Mouse (Mus musculus): ENCODE measurements around the gene Cdr2l. TPM values are rescaled to one million over a fixed set of nuclear protein-coding genes. Genes with fewer than 3 reads are reported as not detected.

Gene Cdr2l
- polyA plus RNA-seq, 1 experiment from 2014 or later = 19.8 TPM

- DNase-seq = no peak
- H3K36me3 ChIP-seq (ENCODE audit: insufficient read depth) = peaks cover 43% of the 10 kb centered on the region
- no peak overlapping the region for H3K4me2 ChIP-seq
- no peaks in the 10 kb centered on the region for H3K27me3 ChIP-seq (ENCODE audit: insufficient read depth, low read length)
- no peak for ATAC-seq (ENCODE audit: insufficient read depth)
- no peak for TF ChIP-seq CTCF (IDR thresholded peaks at IDR 0.05; ENCODE audit: low read depth)
- 82% methylated on average over 16 of the region's 16 CpGs for WGBS
- H3K4me3 ChIP-seq (ENCODE audit: low read depth, low read length) = no peak overlapping the region
- no peaks in the 10 kb centered on the region for H3K9me3 ChIP-seq (ENCODE audit: low read depth, low read length)
- H3K9ac ChIP-seq = no peak overlapping the region
- H3K27ac ChIP-seq (ENCODE audit: low read depth) = no peak overlapping the region
- peaks cover 8% of the 10 kb centered on the region for H3K4me1 ChIP-seq (ENCODE audit: insufficient read depth)
These were observed 40.3 kb downstream of the Cdr2l start for GRCm38 (mm10) chr11:115421972-115422371.

- peaks cover 39% of the 10 kb centered on the region for H3K36me3 ChIP-seq (ENCODE audit: insufficient read depth)
- no peak for ATAC-seq (ENCODE audit: insufficient read depth)
These were observed 41.4 kb downstream of the Cdr2l start for GRCm38 (mm10) chr11:115423091-115423490.

GRCm38 (mm10) chr11:115424666-115425065 is 43.0 kb downstream of the Cdr2l start:
- no peak for TF ChIP-seq CTCF (IDR thresholded peaks at IDR 0.05; ENCODE audit: low read depth)
- Histone ChIP-seq H3K27ac (ENCODE audit: low read depth) (no peak overlapping the region), H3K36me3 (ENCODE audit: insufficient read depth) (peaks cover 48% of the 10 kb centered on the region), H3K4me1 (ENCODE audit: insufficient read depth) (no peaks in the 10 kb centered on the region), H3K4me2 (no peak overlapping the region), H3K4me3 (ENCODE audit: low read depth, low read length) (no peak overlapping the region), H3K27me3 (ENCODE audit: insufficient read depth, low read length) (no peaks in the 10 kb centered on the region), H3K9me3 (ENCODE audit: low read depth, low read length) (no peaks in the 10 kb centered on the region), H3K9ac (no peak overlapping the region)
- no peak for ATAC-seq (ENCODE audit: insufficient read depth)
- DNase-seq = no peak
- 80% methylated on average over 7 of the region's 7 CpGs for WGBS

More at GRCm38 (mm10) chr11:115423091-115423490, 41.4 kb downstream of the Cdr2l start:
- Histone ChIP-seq H3K4me1 (ENCODE audit: insufficient read depth) (peaks cover 8% of the 10 kb centered on the region), H3K27ac (ENCODE audit: low read depth) (no peak overlapping the region), H3K4me2 (no peak overlapping the region), H3K9ac (no peak overlapping the region), H3K9me3 (ENCODE audit: low read depth, low read length) (no peaks in the 10 kb centered on the region), H3K4me3 (ENCODE audit: low read depth, low read length) (no peak overlapping the region), H3K27me3 (ENCODE audit: insufficient read depth, low read length) (no peaks in the 10 kb centered on the region)
- no peak for TF ChIP-seq CTCF (IDR thresholded peaks at IDR 0.05; ENCODE audit: low read depth)
- no peak for DNase-seq
- WGBS = 80% methylated on average over 3 of the region's 3 CpGs

DNA sequence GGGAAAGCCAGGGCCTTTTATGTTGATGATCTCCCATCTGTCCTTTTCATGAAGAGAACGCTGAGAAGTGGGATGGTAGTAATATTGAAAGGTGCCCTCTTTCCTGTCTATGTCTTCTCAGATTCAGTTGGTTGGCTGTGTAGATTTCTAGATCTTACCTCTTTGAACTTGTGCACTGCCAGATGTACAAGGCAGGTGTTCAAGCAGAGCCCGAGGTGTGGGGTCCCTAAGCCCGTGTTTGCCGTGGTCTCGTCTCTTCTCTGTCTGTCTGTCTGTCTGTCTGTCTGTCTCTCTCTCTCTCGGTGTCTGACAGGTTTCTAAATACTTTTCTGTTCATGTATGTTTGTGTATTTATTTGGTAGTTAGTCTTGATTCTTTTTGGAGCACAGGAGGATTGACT is 44.0 kb downstream of the Cdr2l start:
- Histone ChIP-seq H3K4me2 (no peak overlapping the region), H3K36me3 (ENCODE audit: insufficient read depth) (peaks cover 58% of the 10 kb centered on the region), H3K4me1 (ENCODE audit: insufficient read depth) (no peaks in the 10 kb centered on the region), H3K9me3 (ENCODE audit: low read depth, low read length) (no peaks in the 10 kb centered on the region), H3K27me3 (ENCODE audit: insufficient read depth, low read length) (no peaks in the 10 kb centered on the region), H3K27ac (ENCODE audit: low read depth) (no peak overlapping the region), H3K4me3 (ENCODE audit: low read depth, low read length) (no peak overlapping the region), H3K9ac (no peak overlapping the region)
- no peak for TF ChIP-seq CTCF (IDR thresholded peaks at IDR 0.05; ENCODE audit: low read depth)
- WGBS = 88% methylated on average over 6 of the region's 6 CpGs
- no peak for DNase-seq
- ATAC-seq (ENCODE audit: insufficient read depth) = no peak

GRCm38 (mm10) chr11:115427482-115428331 is 46.0 kb downstream of the Cdr2l start:
- DNase-seq (peak; percentile 91), ATAC-seq (ENCODE audit: insufficient read depth) (peak; percentile 81)
- H3K27ac ChIP-seq (ENCODE audit: low read depth) = no peak overlapping the region
- H3K9ac ChIP-seq = no peak overlapping the region
- no peak overlapping the region for H3K4me2 ChIP-seq
- whole genome bisulfite sequencing = 32% methylated on average over 20 of the region's 20 CpGs
- TF ChIP-seq CTCF (IDR thresholded peaks at IDR 0.05; ENCODE audit: low read depth) = peak; percentile 83
- H3K9me3 ChIP-seq (ENCODE audit: low read depth, low read length) = no peaks in the 10 kb centered on the region
- peaks cover 72% of the 10 kb centered on the region for H3K36me3 ChIP-seq (ENCODE audit: insufficient read depth)
- no peaks in the 10 kb centered on the region for H3K4me1 ChIP-seq (ENCODE audit: insufficient read depth)
- no peaks in the 10 kb centered on the region for H3K27me3 ChIP-seq (ENCODE audit: insufficient read depth, low read length)
- H3K4me3 ChIP-seq (ENCODE audit: low read depth, low read length) = no peak overlapping the region

DNA sequence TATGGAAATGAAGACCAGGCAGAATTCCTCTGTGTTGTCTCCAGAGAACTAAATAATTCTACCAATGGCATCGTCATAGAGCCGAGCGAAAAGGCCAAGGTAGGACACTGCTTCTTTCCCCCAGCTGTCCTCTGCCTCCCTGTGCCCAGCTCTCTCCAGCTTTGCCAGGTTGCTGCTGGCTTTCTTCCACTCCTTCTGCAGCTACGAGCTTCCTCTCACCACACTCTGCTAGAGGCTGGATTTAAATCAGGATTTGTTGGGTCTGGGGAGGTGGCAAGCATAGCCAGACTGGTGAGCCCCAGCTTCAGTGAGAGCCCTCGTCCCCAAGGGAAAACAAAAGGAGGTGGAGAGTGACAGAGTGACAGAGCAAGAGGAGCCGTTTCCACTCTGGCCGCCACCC is 47.6 kb downstream of the Cdr2l start:
- DNase-seq = no peak
- Histone ChIP-seq H3K27ac (ENCODE audit: low read depth) (no peak overlapping the region), H3K4me1 (ENCODE audit: insufficient read depth) (no peaks in the 10 kb centered on the region), H3K4me2 (no peak overlapping the region), H3K9ac (no peak overlapping the region), H3K27me3 (ENCODE audit: insufficient read depth, low read length) (no peaks in the 10 kb centered on the region), H3K36me3 (ENCODE audit: insufficient read depth) (peaks cover 66% of the 10 kb centered on the region), H3K4me3 (ENCODE audit: low read depth, low read length) (no peak overlapping the region), H3K9me3 (ENCODE audit: low read depth, low read length) (no peaks in the 10 kb centered on the region)
- no peak for ATAC-seq (ENCODE audit: insufficient read depth)
- TF ChIP-seq CTCF (IDR thresholded peaks at IDR 0.05; ENCODE audit: low read depth) = no peak
- 83% methylated on average over 7 of the region's 7 CpGs for WGBS

GRCm38 (mm10) chr11:115430561-115430960 is 48.8 kb downstream of the Cdr2l start:
- DNase-seq = no peak
- 93% methylated on average over 6 of the region's 6 CpGs for WGBS
- Histone ChIP-seq H3K9me3 (ENCODE audit: low read depth, low read length) (no peaks in the 10 kb centered on the region), H3K4me1 (ENCODE audit: insufficient read depth) (no peaks in the 10 kb centered on the region), H3K36me3 (ENCODE audit: insufficient read depth) (peaks cover 59% of the 10 kb centered on the region), H3K27ac (ENCODE audit: low read depth) (no peak overlapping the region), H3K9ac (no peak overlapping the region), H3K4me2 (no peak overlapping the region), H3K27me3 (ENCODE audit: insufficient read depth, low read length) (no peaks in the 10 kb centered on the region), H3K4me3 (ENCODE audit: low read depth, low read length) (no peak overlapping the region)
- TF ChIP-seq CTCF (IDR thresholded peaks at IDR 0.05; ENCODE audit: low read depth) = no peak
- ATAC-seq (ENCODE audit: insufficient read depth) = no peak

Measured in lung, embryonic 14.5 days (tissue).